Mouse (Mus musculus): ENCODE measurements around the gene Plscr1. TPM values are rescaled to one million over a fixed set of nuclear protein-coding genes. Genes with fewer than 3 reads are reported as not detected.

Plscr1 gene
- polyA plus RNA-seq, 1 experiment from 2014 or later = 82.5 TPM

DNA sequence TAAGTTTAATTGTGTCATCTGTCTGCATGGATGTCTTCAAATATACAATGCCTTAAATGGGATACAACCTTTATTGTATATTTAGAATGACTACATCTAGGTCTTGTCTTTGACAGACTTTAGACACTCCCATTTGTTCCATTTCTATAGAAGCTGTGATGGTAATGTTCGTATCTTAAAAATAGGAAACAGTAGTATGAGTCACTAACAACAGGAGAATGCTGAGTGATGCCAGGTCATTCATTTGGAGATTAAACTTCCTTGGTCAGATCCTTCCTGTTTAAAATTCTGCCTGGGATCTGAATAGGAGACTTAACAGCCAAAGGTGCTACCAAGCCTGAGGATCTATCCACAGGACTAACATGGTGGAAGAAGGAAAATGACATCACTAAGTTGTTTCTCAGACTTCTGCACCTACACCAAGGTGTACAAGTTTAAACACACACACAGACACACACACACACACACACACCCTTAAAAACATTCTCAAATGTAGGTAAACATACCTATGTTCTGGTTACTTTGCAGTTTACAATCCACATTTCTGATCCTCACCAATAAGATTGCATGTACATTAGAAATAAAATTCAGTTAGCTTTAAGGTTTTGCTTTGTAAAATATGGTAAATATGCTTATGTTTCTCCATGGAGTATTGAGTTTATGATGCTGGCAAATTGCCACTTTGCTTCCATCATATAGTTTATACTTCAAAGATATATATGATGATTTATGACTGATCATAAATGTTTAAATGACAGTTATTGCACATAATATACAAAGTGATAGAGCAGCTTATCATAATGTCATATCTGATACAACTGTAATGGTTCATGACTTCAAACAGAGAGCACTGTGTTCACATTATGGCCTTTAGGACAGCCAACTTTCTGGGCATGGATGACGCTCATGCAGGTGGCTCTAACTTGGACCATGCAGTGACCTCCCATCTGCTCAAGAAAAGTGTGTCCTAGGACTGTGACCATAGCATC, 44.3 kb downstream of the Plscr1 start:
- no peaks in the 10 kb centered on the region for H3K36me3 ChIP-seq (ENCODE audit: insufficient read depth, low read length)
- H3K4me2 ChIP-seq (replicated peaks; ENCODE audit: low read depth, low read length) = no peak overlapping the region
- no peaks in the 10 kb centered on the region for H3K27me3 ChIP-seq (ENCODE audit: insufficient read depth, low read length)
- no peak overlapping the region for H3K9ac ChIP-seq (replicated peaks; ENCODE audit: low read length)
- WGBS = 91% methylated on average over 2 of the region's 2 CpGs
- no peak overlapping the region for H3K4me3 ChIP-seq (ENCODE audit: low read length)
- H3K27ac ChIP-seq (ENCODE audit: low read length) = no peak overlapping the region
- peaks cover 17% of the 10 kb centered on the region; the same call in 1 of the 2 replicates for H3K4me1 ChIP-seq (ENCODE audit: insufficient read depth, low read length)
- no peak for ATAC-seq (ENCODE audit: low FRiP score, low TSS enrichment)
- H3K9me3 ChIP-seq (ENCODE audit: low read length) = no peaks in the 10 kb centered on the region

DNA sequence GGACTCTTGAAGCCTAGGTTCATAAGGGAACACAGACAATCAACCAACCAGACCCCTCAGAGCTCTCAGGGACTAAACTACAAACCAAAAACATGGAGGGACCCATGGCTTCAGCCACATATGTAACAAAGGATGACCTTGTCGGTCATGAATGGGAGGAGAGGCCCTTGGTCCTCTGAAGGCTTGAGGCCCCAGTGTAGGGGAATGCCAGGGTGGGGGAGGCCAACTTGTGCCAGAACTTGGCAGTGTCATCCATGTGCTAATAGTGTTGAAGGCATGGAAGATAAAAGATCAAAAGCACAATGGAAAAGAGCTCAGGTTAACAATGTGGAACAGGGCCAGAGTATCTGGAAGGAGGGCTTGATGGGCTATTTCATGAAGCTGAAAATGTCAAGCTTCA, 48.7 kb downstream of the Plscr1 start:
- no peaks in the 10 kb centered on the region for H3K27me3 ChIP-seq (ENCODE audit: insufficient read depth, low read length)
- no peaks in the 10 kb centered on the region for H3K9me3 ChIP-seq (ENCODE audit: low read length)
- no peaks in the 10 kb centered on the region for H3K36me3 ChIP-seq (ENCODE audit: insufficient read depth, low read length)
- no peak overlapping the region for H3K4me2 ChIP-seq (replicated peaks; ENCODE audit: low read depth, low read length)
- no peak overlapping the region for H3K4me3 ChIP-seq (ENCODE audit: low read length)
- WGBS = 45% methylated on average over 1 of the region's 1 CpGs
- 0 out of 2 replicates have a peak, but pooled peaks cover 10% of the 10 kb centered on the region for H3K4me1 ChIP-seq (ENCODE audit: insufficient read depth, low read length)
- no peak overlapping the region for H3K9ac ChIP-seq (replicated peaks; ENCODE audit: low read length)
- peak overlapping the region; percentile 61; the same call in 1 of the 2 replicates for H3K27ac ChIP-seq (ENCODE audit: low read length)
- ATAC-seq (ENCODE audit: low FRiP score, low TSS enrichment) = 0 out of 2 replicates have a peak, but pooled peaks have one; percentile 54

DNA sequence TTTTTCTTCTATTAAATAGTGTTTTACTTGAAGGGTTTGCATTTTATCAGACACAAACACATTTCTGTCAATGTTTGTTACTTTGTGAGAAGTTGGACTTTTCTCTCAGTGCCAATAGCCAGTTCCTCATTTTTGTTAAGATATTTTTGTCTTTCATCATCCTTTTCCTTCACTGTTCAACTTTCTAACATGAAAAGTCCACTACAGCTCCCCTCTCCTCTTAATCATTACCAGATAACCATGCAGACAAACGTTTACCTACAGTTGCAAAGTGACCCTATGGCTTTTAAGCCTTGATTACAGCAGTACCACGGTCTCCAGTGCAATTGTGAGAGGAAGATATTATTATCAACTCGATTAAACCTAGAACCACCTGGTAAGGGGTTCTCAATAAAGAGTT, 51.7 kb downstream of the Plscr1 start:
- no peak overlapping the region for H3K9ac ChIP-seq (replicated peaks; ENCODE audit: low read length)
- H3K27ac ChIP-seq (ENCODE audit: low read length) = no peak overlapping the region
- WGBS = 62% methylated on average over 3 of the region's 3 CpGs
- H3K27me3 ChIP-seq (ENCODE audit: insufficient read depth, low read length) = no peaks in the 10 kb centered on the region
- H3K9me3 ChIP-seq (ENCODE audit: low read length) = no peaks in the 10 kb centered on the region
- no peak for ATAC-seq (ENCODE audit: low FRiP score, low TSS enrichment)
- no peak overlapping the region for H3K4me2 ChIP-seq (replicated peaks; ENCODE audit: low read depth, low read length)
- peaks cover 12% of the 10 kb centered on the region; the same call in 1 of the 2 replicates for H3K4me1 ChIP-seq (ENCODE audit: insufficient read depth, low read length)
- H3K36me3 ChIP-seq (ENCODE audit: insufficient read depth, low read length) = no peaks in the 10 kb centered on the region
- no peak overlapping the region for H3K4me3 ChIP-seq (ENCODE audit: low read length)

DNA sequence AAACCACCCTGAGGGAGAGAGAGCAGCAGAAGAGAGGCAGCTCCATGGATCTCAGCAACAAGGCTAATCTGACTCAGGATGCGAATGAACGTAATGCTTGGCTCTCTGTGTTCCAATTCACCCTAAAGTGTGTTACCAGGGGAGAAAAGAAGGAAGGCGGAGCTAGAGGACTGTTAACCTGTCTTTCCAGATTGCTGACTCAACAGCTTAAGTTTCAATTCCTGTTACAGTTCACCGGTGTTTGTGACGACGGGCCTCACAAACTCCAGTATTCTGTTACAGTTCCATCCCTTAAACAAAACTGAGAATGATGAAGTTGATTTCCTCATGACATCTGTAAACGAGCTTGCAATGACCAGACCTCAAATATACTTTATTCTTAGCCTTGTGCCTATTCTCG, 55.5 kb downstream of the Plscr1 start:
- peaks cover 2% of the 10 kb centered on the region; the same call in 1 of the 2 replicates for H3K4me1 ChIP-seq (ENCODE audit: insufficient read depth, low read length)
- no peaks in the 10 kb centered on the region for H3K36me3 ChIP-seq (ENCODE audit: insufficient read depth, low read length)
- ATAC-seq (ENCODE audit: low FRiP score, low TSS enrichment) = peak; percentile 71
- H3K9me3 ChIP-seq (ENCODE audit: low read length) = no peaks in the 10 kb centered on the region
- whole genome bisulfite sequencing = 36% methylated on average over 8 of the region's 8 CpGs
- H3K27ac ChIP-seq (ENCODE audit: low read length) = no peak overlapping the region
- H3K27me3 ChIP-seq (ENCODE audit: insufficient read depth, low read length) = no peaks in the 10 kb centered on the region
- no peak overlapping the region for H3K9ac ChIP-seq (replicated peaks; ENCODE audit: low read length)
- H3K4me3 ChIP-seq (ENCODE audit: low read length) = no peak overlapping the region
- H3K4me2 ChIP-seq (replicated peaks; ENCODE audit: low read depth, low read length) = no peak overlapping the region

DNA sequence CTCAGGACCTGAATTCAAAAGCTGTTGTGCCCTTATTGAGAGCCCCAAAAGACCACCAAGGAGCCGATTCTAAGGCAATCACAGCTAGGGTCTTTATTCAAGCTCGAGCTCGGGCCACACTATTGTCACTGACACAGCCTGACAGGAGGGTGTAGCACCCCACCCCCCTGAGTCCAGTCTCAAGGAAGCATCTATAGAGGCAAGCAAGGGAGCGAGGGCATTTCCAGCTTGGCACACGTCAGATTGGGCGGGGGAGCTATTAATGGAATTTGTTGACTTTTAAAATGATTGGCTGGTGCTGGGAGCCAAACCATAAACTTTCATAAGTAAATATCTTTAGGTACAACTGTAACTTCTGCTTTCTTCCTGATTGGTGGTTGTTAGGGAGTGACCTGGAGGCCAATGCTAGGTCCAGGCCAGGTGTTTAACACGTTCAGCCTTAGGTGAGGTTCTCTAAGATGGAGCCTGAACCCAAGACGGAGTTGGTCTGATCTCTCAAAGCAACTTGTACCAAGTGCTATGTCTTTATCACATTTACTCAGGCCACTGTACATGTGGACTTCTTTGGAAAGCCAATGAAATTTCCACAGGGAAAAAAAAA, 56.2 kb downstream of the Plscr1 start:
- Histone ChIP-seq H3K27ac (ENCODE audit: low read length) (no peak overlapping the region), H3K4me2 (replicated peaks; ENCODE audit: low read depth, low read length) (no peak overlapping the region), H3K4me3 (ENCODE audit: low read length) (no peak overlapping the region), H3K9ac (replicated peaks; ENCODE audit: low read length) (no peak overlapping the region), H3K27me3 (ENCODE audit: insufficient read depth, low read length) (no peaks in the 10 kb centered on the region), H3K4me1 (ENCODE audit: insufficient read depth, low read length) (peaks cover 2% of the 10 kb centered on the region; the same call in 1 of the 2 replicates), H3K9me3 (ENCODE audit: low read length) (no peaks in the 10 kb centered on the region), H3K36me3 (ENCODE audit: insufficient read depth, low read length) (no peaks in the 10 kb centered on the region)
- 73% methylated on average over 8 of the region's 8 CpGs for WGBS
- peak; percentile 46; the same call in 1 of the 2 replicates for ATAC-seq (ENCODE audit: low FRiP score, low TSS enrichment)

DNA sequence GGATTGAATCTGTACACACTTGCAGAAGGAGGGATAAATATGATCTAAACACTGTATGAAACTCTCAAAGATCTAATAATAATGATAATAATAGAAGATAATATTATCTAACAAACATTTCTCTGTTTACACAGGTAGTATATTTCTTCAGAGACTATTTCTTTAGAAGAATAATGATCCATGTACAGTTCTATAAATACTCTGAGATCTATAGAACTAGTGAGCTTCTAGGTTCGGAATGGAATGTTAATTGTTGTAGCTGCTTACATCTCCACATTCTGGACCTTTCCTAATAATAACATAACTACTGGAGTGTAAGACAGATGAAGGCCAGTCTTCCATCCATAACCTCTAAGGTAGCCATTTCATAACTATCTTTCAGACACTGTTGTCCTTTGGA, 59.5 kb downstream of the Plscr1 start, which contains the start of gene 1700057G04Rik:
TSS of gene 1700057G04Rik (plus strand) at position 301 of the 400 bp plus-strand sequence.
- Histone ChIP-seq H3K36me3 (ENCODE audit: insufficient read depth, low read length) (no peaks in the 10 kb centered on the region), H3K4me1 (ENCODE audit: insufficient read depth, low read length) (peaks cover 2% of the 10 kb centered on the region; the same call in 1 of the 2 replicates), H3K9me3 (ENCODE audit: low read length) (no peaks in the 10 kb centered on the region), H3K9ac (replicated peaks; ENCODE audit: low read length) (no peak within 1 kb of the TSS), H3K27ac (ENCODE audit: low read length) (no peak within 1 kb of the TSS), H3K4me3 (ENCODE audit: low read length) (no peak within 1 kb of the TSS), H3K27me3 (ENCODE audit: insufficient read depth, low read length) (no peaks in the 10 kb centered on the region), H3K4me2 (replicated peaks; ENCODE audit: low read depth, low read length) (no peak within 1 kb of the TSS)
- 80% methylated on average over 1 of the region's 1 CpGs for WGBS
- no peak for ATAC-seq (ENCODE audit: low FRiP score, low TSS enrichment)

DNA sequence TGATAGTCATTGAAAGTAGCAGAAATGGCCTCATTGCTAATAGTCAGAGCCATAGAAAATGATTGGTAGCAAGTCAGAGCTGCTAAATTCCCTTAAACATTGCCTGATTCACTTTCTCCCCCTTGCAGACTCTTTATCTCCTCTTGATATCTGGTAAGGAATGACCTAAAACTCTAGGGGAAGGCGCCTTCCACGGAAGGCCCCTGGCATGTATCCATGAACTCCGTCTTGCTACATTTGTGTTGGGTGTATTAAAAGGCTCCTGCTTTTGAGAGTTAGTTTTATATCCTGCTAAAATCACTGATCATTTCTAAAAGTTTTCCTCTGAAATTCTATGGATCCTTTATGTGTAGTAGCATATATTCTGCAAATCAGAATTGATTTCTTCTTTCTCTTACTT, 67.2 kb downstream of the Plscr1 start:
- 75% methylated on average over 3 of the region's 3 CpGs for WGBS
- Histone ChIP-seq H3K27me3 (ENCODE audit: insufficient read depth, low read length) (no peaks in the 10 kb centered on the region), H3K27ac (ENCODE audit: low read length) (no peak overlapping the region), H3K4me1 (ENCODE audit: insufficient read depth, low read length) (no peaks in the 10 kb centered on the region), H3K36me3 (ENCODE audit: insufficient read depth, low read length) (no peaks in the 10 kb centered on the region), H3K9ac (replicated peaks; ENCODE audit: low read length) (no peak overlapping the region), H3K9me3 (ENCODE audit: low read length) (no peaks in the 10 kb centered on the region), H3K4me2 (replicated peaks; ENCODE audit: low read depth, low read length) (no peak overlapping the region), H3K4me3 (ENCODE audit: low read length) (no peak overlapping the region)
- ATAC-seq (ENCODE audit: low FRiP score, low TSS enrichment) = no peak

Small RNA genes within 50 kb of the gene (microRNA-seq; reads per million reads assigned to microRNA genes)
- not detected for gene Mir6386

Other genes starting within 250 kb of the Plscr1 start
- gene Plscr5, start 56.8 kb upstream of the Plscr1 start, polyA plus RNA-seq (2015; fragmentation: Nextera tagmentation; extraction: Ambion mirVana) = not detected in 2 replicates
- 42.7 and 47.8 TPM in 2 replicates for gene Plscr2, start 25.9 kb downstream of the Plscr1 start, polyA plus RNA-seq (2015; fragmentation: Nextera tagmentation; extraction: Ambion mirVana)
- not detected in 2 replicates for gene 1700057G04Rik, start 59.6 kb downstream of the Plscr1 start, polyA plus RNA-seq (2015; fragmentation: Nextera tagmentation; extraction: Ambion mirVana)
- gene Plscr4, start 207.6 kb downstream of the Plscr1 start, polyA plus RNA-seq (2015; fragmentation: Nextera tagmentation; extraction: Ambion mirVana) = 4.5 and 4.9 TPM in 2 replicates

Data from kidney, embryonic 16.5 days (tissue).